Mouse (Mus musculus) embryonic fibroblast, embryonic 13.5 days (primary cell): ENCODE measurements around the gene Pagr1b.

Experiments used
- CTCF ChIP-seq: IDR thresholded peaks from 2 replicates; pipeline ENCODE4 v1.5.1; 2011; ENCODE audit warnings: mild to moderate bottlenecking, control low read depth, low read length, moderate library complexity, borderline replicate concordance; ENCODE audit not compliant: insufficient read depth
- POLR2A ChIP-seq: IDR thresholded peaks from 2 replicates; pipeline ENCODE4 v1.6.1; 2011; ENCODE audit warnings: low read depth, mild to moderate bottlenecking, control low read depth, low read length, moderate library complexity

DNA sequence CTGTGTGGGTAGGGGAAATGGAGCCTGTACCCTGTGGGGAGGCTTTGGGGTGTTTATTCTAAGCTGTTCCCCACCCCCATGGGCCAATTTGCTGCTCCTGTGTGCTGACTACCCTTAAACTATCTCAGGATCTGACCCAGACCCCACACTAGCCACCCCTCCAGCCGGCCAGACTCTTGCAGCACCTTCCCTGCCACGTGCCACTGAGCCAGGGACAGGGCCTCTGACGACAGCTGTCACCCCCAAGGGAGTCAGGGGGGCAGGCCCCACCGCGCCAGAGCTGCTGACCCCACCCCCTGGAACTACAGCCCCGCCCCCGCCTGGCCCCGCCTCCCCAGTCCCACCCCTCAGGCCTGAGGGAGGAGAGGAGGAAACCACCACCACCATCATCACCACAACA, 63.6 kb downstream of the Pagr1b start:
- TF ChIP-seq POLR2A (no peak), CTCF (no peak)
